Mouse (Mus musculus) erythroblast, adult 5-6 weeks (primary cell): ENCODE measurements around the gene Hdx. TPM values are rescaled to one million over a fixed set of nuclear protein-coding genes. Genes with fewer than 3 reads are reported as not detected.

Experiments used
- ATAC-seq: replicated peaks from 2 replicates; pipeline ENCODE4 v1.8.0; 2016; ENCODE audit warnings: moderate number of reproducible peaks, mild to moderate bottlenecking, moderate TSS enrichment, inconsistent platforms; ENCODE audit not compliant: poor library complexity, low FRiP score, severe bottlenecking
- total RNA-seq, 2 experiments: library from RNA; stranded (forward) in 1 of 2; stranded (reverse) in 1 of 2; fragments of 150-400 nt in 1 of 2; fragments of 200-764, 138-1000 nt in 1 of 2; gene quantifications; 2 replicates each; pipeline versions ENCODE4 v1.2.3 to v1.2.4; 2015 to 2017; ENCODE audit warnings: low replicate concordance in 2 of 2

The Hdx gene
- total RNA-seq (2015; ENCODE audit: low replicate concordance) (not detected in 2 replicates), total RNA-seq (2017; ENCODE audit: low replicate concordance) (not detected in 2 replicates)

DNA sequence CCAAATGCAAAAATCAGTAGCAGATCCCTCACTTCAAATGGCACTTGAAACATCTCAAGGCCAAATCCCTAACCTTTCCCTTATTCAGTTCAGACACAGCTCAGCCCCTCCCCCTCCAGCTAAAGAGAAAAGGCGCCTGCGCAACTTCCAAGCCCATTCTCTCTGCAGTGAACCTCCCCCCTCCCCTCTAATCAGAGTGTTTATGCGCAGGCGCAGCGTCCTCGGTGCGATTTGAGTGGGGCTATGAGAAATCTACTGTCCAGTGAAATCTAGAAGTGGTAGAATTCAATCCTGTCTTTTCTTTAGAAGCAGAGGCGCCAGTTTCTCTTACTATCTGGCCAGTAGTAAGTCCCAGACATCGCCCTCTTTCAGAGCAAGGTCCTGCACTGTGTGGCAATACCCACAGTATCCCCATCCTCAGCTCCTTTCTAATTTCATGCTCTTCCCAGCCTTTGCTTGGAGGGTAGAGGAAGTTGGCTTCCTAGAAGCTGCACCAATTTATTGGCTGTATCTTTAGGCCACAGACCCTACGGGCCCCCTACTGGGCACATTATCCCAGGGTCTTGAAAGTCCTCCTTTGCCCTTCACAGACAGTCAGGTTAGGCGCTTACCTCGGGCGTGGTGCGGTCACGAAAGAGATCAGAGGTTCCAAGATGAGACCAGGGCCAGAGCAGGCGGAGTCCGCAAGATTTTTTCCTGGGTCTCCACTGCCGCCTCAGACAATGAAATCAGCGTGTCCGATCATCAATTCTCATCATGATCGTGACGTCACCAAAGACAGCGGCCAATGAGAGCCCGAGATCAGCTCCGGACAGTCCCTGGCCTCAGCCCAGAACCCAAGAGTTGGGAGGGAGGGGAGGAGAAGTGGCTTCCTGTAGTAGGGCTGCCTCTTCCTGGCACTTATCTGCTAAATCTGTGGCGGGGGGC is at the start of gene Hdx:
TSS of gene Hdx (minus strand) at position 724 of the 927 bp plus-strand sequence.
- no peak for ATAC-seq

DNA sequence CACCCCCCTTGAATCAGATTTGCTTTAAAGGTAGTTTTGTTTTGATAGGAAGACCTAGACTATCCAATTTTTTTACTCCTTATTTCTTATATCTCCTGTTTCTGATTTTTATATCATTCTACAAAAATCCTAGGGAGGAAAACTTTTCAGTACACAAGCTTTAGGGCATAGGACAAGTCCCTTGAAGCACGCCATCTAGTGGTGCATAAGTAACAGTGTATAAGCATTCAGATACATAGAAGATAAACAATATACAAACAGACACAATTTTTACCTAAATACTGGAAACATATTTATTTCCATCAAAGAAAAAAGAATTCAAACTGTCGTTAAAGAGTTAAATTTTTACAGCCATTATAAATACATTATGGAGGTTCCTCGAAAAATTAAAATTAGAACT is 11.2 kb downstream of the Hdx start:
- no peak for ATAC-seq

DNA sequence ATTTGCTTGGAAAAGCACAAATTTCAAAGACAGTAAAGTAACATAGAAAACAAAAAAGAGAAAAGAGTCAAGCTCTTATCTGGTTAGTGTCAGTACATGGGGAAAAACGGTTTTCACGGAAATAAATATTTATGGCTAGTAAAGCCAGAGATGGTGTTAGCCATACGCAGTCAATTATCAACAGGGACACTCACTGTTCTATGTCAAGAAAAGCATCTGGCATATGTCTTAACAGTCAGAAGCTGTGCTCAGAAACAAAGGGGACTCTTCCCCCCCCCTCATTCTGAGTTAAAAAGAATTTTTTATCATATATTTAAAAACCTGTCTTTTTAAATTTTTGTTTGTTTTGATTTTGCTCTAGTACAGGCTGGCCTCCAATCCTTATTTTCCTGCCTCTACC is 25.2 kb downstream of the Hdx start:
- ATAC-seq: no peak

DNA sequence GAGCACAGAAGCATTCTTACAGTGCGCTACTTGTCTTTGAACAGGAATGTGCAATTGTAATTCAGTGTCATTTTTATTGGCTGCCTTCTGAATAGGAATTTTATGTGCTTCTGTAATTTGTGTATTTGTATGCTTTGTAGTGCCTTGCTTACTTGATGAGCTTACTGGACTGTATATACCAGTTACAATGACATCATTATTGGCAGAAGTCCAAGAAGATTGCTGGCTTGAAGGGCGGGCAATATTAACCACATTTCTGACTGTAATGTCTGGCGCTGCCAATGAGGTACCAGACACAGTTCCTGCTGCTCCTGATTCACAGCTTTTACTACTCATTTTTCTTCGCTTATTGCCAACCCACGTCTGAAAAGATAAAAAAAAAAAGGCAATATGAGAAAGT is 36.5 kb downstream of the Hdx start:
- no peak for ATAC-seq

DNA sequence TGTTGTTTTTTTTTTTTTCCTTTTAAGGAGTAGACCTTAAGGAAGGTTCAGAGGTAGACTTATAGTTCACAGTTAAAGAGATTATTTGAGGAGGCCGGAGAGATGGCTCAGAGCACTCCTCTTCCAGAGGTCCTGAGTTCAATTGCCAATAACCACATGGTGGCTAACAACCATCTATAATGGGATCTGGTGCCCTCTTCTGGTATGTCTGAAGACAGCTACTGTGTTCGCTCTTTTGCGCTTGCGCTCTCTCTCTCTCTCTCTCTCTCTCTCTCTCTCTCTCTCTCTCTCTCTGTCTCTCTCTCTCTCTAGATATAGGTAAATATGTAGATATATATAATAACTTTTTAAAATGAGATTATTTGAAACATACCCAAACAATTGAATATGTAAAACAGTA is 38.2 kb downstream of the Hdx start:
- ATAC-seq: no peak

DNA sequence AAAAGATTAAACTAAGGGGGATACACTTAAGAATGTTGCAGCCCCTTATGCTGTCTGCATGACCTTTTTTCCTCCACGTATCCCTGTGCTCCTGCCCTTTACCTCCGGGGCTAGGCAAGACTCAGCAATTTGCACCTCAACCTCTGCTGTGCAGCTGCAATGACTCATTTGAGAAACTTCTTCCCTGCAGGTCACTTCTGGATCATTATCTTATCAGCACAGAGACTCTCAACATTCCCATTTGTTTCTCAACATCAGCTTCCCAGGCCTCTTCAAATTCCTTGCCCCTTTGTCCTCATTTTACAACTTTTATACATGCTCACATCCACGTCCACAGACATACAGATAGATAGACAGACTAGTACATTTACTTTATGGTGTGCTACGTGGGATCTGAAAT is 51.9 kb downstream of the Hdx start:
- ATAC-seq: no peak

DNA sequence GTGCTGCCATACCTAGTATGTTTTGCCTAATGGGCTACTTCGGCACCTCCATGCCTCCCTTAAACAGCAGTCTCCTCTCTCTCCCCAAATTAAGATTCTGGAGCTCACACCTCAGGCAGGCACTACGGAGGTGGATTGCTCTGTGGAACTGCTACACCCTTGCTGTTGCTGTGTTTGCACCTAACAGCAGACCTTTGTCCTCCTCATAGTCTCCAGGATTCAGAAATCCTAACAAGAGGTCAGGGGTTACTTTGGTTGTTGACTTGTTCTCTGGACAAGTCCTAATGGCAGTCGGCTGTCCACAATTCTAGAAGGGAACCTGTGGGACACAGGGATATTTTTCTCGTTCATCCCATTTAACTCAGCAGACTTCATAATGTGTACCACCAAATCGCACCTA is 56.3 kb downstream of the Hdx start:
- no peak for ATAC-seq

DNA sequence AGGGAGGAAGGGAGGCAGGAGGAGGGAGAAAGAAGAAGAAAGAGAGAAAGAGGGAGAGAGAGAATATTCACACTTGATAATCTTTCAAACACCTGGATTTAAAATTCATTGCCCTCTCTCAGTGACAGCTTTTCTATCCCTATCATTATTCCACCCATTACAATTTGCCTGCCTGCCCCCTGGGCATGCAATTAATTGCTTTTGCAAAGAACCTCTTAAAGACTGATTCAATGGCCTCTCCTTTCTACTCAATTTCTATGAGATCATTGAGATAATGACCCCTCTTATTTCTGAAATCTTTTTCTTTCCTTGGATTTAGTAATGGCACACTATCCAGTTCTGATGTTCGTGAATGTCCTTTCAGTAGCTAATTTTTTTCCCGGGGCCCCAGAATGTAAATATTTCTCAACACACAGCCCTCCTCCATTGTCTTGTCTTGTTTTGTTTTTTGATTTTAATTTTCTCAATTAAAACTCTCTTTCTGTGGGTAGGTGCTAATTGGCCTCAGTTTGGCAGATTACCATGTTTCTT is 99.2 kb downstream of the Hdx start:
- ATAC-seq: no peak

DNA sequence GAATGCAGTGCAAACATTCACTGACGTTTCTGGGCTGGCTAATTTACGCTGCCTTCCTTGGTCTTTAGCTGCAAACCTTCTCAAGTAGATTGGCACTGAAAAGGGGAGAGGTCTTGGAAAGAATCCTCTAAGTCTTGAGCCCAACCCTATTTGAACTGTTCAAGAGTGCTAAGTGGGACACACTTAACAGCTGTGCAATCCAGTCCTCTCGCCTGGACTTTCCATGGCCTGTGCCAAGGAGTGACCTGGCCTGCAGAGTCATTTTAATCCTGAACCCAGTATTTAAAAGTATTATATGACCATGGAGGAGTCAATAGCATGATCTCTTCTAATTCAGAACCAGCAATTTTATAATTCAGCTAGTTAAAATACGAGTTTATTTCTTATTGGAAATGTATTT is 109.3 kb downstream of the Hdx start:
- ATAC-seq: no peak

DNA sequence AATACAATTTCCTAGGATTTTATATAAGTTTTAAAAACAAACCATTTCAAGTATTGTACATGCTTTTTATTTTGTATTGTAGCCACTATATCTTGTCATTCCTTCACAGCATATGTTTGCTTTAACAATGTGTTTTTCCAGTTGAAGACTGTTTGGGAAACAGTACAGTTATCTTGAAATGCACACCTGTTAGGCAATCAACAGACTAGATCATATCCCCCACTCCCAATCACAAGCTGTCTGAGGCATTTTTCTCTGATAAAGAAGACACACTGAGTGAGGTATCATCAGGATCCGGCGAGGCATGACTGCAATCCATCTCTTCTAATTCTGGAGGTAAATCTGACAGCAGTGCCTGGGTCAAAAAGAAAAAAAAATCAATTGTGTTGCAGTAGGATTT is 119.8 kb downstream of the Hdx start:
- ATAC-seq: no peak

DNA sequence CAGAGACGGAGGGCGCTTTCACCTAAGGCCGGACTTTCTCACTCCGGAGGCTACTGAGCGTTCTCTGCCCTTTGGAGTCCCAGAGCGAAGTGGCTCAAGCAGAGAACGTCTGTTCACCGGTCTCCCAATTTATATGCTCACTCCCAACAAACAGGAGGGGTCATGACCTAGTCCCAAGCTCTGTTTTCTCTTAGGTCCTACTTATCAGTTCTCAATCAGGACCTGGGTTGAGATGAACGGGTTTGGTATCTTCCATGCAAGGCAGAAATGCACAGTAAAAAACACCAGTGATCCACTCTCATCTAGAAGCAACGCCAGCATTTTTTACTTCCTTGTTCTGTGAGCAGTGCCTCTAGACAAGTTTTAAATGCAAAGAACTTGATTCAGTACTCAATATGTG is 159.0 kb downstream of the Hdx start, which contains the start of gene Rps6ka6:
TSS of gene Rps6ka6 (minus strand) at position 101 of the 400 bp plus-strand sequence.
- ATAC-seq: no peak

Other genes starting within 250 kb of the Hdx start
- gene Rps6ka6, start 159.1 kb downstream of the Hdx start, total RNA-seq (2015; ENCODE audit: low replicate concordance): not detected in 2 replicates
- gene Rps6ka6, start 159.1 kb downstream of the Hdx start, total RNA-seq (2017; ENCODE audit: low replicate concordance): not detected in 2 replicates
- gene Gm45194, start 194.3 kb upstream of the Hdx start, total RNA-seq (2015; ENCODE audit: low replicate concordance): not detected in 2 replicates
- gene Gm45194, start 194.3 kb upstream of the Hdx start, total RNA-seq (2017; ENCODE audit: low replicate concordance): not detected in 2 replicates